Mouse (Mus musculus) 3T3-L1 (cell line): Measurements from ENCODE around the gene Abhd14a.

Source experiments
- DNase-seq: peaks from one replicate; pipeline ENCODE4 v3.0.0-alpha.2; 2015; ENCODE audit warnings: low read depth, low spot score

Gene Abhd14a

GRCm38 (mm10) chr9:106469776-106470175 is 22.3 kb upstream of the Abhd14a start:
- DNase-seq = no peak

DNA sequence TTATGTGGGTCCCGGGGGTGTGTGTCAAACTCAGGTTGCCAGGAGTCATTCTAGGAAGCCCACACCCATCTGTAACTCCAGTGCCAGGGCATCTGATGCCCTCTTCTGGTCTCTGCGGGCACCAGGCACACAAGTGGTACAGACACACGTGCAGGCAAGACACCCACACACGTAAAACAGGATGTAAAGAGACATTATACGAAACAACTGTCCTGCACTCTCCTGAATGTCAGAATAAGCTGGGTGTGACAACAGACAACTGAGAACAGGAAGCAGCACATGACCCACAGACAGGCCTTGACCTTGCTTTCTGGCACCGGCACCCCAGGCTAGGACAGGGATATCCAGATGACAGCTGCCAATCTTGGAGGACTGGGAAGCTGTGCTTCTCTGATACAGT is 21.8 kb upstream of the Abhd14a start:
- DNase-seq = no peak

GRCm38 (mm10) chr9:106467746-106468145 is 20.3 kb upstream of the Abhd14a start:
- DNase-seq = no peak

GRCm38 (mm10) chr9:106466721-106467120 is 19.2 kb upstream of the Abhd14a start:
- no peak for DNase-seq

DNA sequence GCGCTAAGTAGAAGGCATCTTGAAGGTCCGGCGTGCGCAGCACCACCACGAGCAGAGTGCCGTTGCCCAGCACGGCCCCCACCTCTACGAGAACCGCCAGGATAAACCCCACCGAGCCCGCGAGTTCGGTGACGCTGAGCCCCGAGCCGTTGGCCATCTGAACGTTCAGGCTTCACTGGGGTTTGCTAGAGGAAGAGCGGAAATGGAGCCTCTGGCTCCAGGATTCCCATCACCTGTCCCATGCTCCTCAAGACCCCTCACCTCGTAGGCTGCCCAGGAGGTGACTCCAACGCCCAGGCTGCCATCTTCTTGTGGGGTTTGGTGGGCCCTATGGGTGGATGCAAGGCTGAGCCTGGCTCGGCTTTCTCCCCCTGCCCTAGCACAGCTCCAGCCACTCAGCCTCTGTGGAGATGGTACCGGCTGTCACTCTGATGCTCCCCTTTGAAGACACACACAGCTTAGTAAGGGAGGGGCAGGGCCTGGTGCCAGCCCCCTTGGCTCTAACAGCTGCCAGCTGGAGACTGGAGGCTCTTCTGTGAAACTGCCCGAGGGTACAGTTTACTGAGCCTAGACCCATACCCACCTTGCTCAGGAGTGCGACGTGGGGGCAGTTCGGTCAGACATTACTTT is 18.2 kb upstream of the Abhd14a start, which contains the start of gene Gpr62:
Gene Gpr62, minus strand, starts transcription at position 368 of the 630 bp plus-strand sequence.
- DNase-seq = no peak

DNA sequence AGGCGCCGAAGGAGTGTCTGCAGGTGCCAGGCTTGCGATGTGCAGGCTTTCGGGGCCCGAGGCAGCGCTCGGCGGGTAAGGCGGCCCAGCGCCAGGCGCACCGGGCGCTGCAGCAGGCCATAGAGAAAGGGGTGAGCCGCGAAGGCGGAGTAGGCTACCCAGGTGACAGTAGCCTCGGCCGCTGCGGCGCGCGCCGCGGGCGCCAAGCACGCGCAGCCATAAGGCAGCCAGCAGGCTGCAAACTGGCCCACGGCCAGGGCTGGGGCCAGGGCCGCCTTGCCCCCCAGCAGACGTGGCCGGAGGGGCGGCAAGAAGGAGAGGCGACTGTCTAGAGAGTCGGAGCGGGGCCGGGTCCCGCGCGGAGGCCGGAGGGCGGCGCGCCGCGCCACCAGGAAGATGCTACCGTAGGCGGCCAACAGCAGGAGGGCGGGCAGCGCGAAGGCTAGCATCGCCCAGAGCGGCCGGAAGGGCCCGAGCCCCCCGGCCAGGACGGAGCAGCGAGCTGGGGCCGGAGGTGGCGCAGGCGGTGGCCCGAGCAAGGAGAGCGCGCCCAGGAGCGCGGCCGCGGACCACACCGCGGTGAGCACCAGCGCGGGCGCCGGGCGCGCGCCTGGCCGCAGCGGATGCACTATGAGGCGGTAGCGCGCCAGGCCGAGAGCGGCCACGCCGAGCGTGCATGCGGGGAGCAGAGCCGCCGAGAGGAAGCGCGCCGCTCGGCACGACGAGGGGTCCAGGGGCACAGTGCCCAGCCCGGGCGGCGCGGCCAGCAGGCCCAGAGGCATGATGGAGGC is 17.5 kb upstream of the Abhd14a start:
- no peak for DNase-seq

DNA sequence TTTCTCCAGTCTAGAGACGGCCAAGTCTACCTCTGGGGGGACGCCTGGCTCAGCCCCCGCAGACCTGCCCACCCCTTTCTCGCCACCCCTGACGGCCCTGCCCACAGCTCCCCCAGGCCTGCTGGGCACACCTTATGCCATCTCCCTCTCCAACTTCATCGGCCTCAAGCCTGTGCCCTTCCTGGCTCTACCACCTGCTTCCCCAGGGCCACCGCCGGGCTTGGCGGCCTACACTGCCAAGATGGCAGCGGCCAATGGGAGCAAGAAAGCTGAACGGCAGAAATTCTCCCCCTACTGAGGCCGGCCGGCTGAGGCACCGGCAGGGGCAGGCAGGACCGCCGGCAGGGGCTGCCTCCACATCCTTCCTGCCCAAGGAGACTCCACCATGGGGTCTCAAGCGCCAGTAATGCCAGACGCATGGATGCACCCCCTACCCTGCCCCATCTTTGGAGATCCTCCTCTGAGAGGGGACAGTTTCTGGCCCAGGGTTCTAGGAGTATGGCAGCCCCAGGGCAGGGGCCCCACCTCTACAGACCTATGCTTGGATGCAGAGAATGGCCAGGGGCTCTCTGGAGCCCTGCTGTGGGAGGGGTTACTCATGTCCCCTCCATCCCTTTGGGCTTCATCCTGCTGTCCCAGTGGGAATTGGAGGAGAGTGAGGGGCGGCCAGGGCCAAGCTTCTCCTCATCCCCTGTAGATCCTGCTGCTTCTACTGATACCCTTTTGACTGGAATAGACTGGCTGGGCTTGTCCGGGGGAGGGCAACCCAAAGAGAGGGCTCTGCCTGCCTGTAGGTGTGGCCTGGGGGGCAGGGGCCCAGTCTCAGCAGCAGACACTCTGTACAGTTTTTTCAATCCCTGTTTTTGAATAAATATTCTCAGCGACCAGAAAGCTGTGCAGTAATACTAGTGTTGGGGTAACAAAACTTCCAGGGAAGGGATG is 15.9 kb upstream of the Abhd14a start:
- DNase-seq = no peak

- no peak for DNase-seq
Measured at GRCm38 (mm10) chr9:106462430-106462800, 14.9 kb upstream of the Abhd14a start.

DNA sequence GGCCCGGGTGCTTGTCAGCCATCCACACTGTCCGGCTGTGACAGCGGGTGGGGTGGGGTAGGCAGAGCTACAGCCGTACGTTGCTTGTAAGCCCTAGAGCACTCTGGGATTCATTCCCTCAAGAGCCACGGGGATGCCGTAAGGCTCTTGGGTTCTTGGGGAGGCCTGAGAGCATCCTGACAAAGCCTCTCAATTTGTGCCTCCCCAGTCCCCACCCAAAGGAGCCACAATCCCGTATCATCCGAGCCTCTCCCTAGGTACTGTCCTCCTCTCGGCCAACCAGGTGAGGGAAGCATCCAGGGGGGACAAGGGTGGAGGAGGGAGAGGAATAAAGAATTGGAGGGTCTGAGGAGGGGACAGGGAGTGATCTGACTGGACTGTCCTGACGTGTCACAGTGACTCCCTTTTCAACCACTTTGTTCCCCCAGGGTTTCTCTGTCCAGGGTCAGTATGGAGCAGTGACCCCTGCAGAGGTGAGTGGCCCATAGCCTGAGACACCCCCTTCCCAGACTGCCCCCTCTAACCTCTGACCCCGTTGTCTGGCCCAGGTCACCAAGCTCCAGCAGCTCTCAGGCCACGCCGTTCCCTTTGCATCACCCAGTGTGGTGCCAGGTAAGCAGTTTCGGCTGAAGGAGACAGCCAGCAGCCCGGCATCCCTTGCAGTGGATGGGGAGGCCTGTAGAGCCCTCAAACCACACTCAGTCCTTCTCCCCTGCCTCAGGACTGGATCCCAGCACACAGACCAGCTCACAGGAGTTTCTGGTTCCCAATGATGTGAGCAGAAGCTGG is 14.4 kb upstream of the Abhd14a start:
- no peak for DNase-seq

- no peak for DNase-seq
Measured at GRCm38 (mm10) chr9:106461026-106461415, 13.5 kb upstream of the Abhd14a start.

DNA sequence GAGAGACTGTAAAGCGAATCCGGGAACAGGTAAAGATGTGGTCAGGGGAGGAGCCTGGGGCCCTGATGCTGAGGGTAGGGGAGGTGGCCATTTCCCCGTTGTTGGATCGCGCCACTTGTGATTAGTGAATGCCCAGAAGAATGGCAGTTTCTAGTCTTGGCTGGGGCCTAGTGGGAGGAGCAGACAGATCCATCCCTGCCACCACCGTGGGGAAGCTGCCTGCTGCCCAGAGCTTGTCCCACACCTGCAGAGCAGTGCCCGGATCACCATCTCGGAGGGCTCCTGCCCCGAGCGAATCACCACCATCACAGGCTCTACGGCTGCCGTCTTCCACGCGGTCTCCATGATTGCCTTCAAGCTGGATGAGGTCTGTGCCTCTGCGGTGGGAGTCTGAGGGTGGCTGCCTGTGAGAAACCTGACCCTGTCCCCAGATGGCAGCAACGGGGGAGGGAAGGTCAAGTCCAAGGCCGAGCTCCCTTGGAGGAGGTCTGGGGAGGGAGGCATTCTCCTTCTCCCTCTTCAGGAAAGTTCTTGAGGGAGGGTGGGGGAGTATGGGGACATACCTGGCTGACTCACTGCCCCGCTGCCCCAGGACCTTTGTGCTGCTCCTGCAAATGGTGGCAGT is 13.0 kb upstream of the Abhd14a start:
- no peak for DNase-seq

DNA sequence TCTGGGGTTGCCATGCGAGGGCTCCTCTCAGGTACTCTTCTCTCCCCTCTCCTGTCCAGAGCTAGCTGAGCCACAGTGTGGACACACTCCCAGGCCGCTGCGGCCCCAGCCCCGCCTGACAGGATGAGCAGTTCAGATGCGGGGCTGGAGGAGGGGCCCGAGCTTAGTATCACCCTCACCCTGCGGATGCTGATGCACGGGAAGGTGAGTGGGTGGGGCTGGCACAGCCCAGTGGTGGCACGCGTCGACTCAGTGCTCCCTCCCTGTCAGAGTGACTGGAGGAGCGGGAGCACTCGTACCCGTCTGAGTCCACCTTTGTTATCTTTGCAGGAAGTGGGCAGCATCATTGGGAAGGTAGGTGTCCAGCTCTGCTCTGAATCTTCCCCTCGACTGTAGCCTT is 12.5 kb upstream of the Abhd14a start:
- DNase-seq = no peak

DNA sequence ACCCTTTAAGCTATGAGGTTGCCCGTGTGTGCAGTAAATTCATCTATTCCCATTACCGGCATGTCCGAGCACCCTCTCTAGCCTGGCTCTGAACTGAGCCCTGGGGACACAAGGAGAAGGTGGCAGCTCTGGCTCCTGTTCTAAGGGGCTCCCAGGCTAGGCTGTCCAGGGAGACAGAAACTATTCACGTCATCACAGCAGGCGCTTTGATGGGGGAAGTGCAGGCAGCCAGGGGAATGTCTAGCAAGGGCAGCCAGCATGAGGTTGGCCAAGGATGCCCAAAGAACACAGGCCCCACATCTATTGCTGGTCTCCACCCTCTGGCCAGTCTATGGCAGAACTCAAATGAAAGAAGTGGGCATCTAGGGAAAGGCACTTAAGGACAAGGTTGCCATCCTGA is 10.4 kb upstream of the Abhd14a start:
- no peak for DNase-seq

DNA sequence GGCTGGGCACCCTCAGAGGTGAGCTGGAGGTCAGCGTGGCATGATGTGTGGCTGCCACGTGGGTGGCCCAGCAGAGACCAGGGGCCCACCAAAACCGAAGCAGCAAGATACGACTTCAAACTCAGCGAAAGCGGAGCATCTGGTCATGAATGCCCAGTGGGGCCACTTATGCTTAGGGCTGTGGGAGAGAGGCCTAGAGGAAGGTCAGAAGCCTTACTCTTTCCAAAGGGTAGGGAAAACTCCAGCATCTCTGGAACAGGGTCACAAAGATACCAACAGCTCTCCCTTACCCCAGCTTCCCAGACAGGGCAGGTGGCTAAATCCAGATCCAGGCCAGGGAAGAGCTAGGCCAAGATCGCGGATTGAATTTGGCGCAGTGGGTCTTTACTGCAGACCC is 9.7 kb upstream of the Abhd14a start:
- DNase-seq = no peak

DNA sequence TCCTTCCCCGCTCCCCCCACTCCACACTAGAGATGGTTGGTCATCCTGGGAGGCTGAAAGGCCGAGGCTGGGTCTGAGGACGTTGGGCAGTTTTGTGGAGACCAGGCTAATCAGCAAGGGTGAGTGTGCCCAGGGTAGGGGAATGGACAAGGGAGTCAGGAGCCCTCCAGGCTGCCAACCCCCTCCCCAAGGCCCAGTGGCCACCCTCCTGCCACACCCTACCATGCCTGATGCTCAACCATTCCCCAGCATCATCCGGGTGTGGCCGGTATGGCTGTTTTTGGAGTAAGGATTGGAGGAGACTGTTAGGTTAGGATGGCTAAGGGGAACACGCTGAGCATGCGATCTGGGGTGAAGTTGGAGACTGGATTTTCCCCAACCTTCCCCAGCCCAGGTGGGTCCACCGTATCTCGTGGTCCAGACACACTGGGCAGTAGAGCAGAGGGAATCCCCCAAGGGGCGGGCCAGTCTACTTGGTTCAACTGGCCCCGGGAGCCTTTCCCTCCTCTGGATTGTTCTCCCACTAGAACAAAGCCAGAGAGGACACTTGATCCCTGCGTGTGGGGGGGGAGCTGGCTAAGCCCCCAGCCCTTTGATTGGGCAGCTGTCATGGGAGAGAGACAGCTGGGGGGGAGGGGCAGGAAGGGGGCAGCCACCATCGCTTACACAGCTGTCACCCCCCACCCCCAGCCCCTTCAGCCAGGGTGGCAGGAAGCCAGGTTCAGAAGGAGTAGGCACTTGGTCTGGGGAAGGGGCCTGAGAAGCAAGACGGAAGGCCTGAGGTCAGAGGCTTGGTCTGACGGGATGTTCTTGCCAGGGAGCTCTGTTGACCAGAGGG is 9.1 kb upstream of the Abhd14a start:
- no peak for DNase-seq

- DNase-seq = peak; percentile 67
Measured at GRCm38 (mm10) chr9:106454888-106455681, 7.6 kb upstream of the Abhd14a start.

DNA sequence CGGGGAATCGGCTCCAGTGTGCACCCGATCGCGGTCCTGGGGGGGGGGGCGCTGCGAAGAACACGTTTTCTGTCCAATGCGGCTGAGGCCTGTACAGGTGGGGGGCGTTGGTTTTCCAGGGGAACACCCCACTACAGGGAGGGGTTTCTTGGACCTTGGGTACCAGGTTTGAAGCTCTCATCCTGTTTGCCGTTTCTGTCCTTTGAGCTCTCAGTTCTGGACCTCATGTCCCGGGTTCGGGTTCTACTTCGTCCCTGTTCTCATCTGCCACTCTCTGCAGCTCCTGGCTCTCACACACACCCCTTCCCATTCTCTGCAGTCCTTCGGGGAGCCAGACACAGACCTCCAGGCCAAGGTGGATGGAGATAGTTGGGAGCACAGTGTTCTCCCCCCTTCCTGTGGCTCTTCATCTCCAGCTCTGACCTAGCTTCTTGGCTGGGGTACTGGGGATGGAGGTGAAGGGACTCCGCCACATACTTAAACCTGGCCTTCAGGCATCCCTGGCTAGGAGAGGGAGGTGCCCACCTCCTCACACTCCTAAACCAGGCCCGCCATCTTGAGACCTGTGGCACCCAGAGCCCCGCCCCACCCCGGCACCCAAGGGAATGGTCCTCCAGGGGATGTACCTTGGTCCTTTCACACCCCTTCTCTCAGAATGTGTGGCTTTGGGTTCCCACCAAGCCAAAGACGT is 6.7 kb upstream of the Abhd14a start:
- peak; percentile 57 for DNase-seq

GRCm38 (mm10) chr9:106453271-106454070 is 6.0 kb upstream of the Abhd14a start, which contains the start of gene Pcbp4:
Gene Pcbp4 (plus strand): TSS chr9:106453291.
- DNase-seq = peak; percentile 73
